Mouse (Mus musculus) mouse embryonic stem cell (cell line): Measurements from ENCODE around the gene Crtc2.
"Not testable (repeated sequence)": the region's sequence is repeated elsewhere in the genome, so short reads cannot be mapped to it uniquely, and the experiment has no call there.

Source experiments
- in situ Hi-C, 2 experiments: fragments of 300-500 bp; cut with MboI; formaldehyde crosslinking; loops; 1 replicate in 1 of 2; 3 replicates in 1 of 2; pipeline ENCODE4 v1.14.3; 2019 to 2020; ENCODE audit warnings: low sequenced_read_pairs in 2 of 2, low pct_unique_long_range_greater_than_20kb in 1 of 2, mixed read lengths in 1 of 2; ENCODE audit not compliant: unreplicated experiment in 1 of 2

Gene Crtc2

DNA sequence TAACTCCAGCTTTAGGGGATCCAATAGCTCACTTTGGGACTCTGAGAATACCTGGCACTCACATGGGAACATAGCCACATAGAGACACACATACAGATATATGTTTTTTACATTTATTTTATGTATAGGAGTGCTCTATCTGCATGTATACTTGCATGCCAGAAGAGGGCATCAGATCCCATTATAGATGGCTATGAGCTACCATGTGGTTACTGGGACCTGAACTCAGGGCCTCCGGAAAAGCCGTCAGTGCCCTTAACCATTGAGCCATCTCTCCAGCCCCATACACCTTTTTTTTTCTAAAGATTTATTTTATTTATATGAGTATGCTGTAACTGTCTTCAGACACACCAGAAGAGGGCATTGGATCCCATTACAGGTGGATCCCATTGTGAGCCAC lies 30.2 kb downstream of the Crtc2 start:
- in situ Hi-C loops, result no loop called here

DNA sequence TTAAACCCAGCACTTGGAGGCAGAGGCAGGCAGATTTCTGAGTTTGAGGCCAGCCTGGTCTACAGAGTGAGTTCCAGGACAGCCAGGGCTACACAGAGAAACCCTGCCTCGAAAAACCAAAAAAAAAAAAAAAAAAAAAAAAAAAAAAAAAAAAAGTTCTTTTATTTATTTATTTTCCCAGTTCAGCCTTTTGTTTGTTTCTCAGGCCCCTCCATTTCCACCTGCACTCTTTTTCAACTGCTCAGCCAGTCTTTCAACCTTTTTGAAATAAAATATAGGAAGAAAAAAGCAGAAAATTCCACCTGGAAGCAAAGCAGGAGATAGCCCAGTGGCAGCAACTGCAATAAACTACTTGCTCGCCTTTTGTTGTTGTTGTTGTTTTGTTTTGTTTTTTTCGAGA lies 35.4 kb downstream of the Crtc2 start:
- in situ Hi-C loops, result not testable (repeated sequence)

- in situ Hi-C loops, result no loop called here
Measured at GRCm38 (mm10) chr3:90290602-90291001, 36.6 kb downstream of the Crtc2 start.

DNA sequence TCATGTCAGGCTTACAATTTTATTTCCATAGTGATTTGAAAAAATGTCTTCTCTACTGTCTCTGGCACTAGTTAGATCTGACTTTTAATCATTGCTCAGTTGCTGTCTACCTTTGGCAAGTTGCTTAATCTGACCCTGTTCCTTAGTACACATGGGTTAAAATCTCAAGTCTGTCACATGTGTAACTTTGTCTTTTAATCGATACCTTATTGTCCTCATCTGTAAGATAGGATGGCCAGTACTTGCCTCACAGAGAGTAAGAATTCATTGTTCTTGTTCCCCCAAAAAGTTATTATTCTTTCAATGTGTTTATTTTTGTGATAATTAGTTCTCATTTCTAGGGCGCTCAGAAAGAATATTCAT lies 38.0 kb downstream of the Crtc2 start:
- in situ Hi-C loops, result no loop called here

DNA sequence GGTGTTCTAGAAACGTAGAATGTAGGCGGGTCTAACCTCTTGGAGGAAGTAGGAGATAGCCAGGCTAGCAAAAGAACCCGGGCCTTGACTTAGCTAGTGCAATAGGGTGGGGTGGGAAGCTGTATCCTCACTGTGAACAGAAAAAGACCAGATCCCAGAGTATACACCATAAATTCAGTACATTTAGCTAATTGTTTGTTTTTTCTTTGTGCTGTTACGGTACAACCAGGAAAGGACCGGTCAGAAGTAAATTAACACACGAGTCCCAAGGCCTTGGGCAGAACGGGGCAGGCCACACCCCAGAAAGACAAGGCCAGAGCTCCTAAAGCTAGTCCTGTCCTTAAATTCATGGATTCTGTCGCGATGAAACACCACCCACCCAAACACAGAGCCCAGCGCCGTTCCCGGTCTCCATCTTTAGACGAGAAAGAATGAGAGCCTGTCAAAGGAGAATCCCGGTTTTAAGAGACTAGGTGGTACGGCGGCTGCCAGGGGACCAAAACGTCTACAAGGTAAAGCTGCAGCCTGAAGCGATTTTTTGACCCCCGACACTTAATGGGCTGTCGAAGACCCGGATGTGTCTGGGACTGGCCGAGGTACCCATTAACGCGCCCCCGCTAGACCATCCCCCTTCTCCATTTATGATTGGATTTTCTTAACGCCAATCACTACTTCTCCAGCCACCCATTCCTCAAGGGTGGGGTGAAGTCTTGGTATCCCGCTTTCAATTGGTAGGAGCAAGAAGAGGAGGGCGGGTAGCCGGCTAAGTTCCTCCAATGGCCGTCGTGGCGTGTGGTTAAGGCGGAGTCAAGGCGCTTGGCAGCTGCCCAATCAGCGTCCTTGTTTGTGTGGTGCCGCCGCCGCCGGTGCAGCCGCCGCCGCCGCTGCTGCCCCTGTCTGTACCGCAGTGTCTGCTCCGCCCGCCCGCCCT lies 38.6 kb downstream of the Crtc2 start, which contains the start of gene Gatad2b:
TSS of gene Gatad2b (plus strand) at position 834 of the 931 bp plus-strand sequence.
- in situ Hi-C loops, result no loop called here

- in situ Hi-C loops, result no loop called here
Measured at GRCm38 (mm10) chr3:90293352-90294063, 39.5 kb downstream of the Crtc2 start.

DNA sequence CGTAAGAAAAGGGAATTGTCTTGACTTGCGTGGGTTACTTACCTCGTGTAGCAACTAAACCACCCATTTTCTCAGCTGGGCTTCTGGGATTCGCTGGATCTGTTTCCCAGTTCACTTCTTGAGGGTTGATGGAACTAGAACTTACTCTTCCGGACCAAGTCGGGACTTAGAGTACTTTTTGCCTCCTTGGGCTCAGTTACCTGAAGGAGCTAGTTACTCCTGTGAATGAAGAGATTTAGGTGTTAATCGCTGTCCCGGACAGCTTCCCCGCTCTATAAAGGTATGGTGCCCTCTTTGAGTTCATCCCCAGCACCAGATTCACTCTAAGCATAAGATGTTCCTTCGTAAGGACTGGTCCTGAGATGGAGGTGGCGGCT lies 40.1 kb downstream of the Crtc2 start:
- in situ Hi-C loops, result no loop called here

GRCm38 (mm10) chr3:90294651-90295050 lies 40.7 kb downstream of the Crtc2 start:
- in situ Hi-C loops, result no loop called here

- in situ Hi-C loops, result no loop called here
Measured at GRCm38 (mm10) chr3:90305801-90306200, 51.8 kb downstream of the Crtc2 start.

GRCm38 (mm10) chr3:90309589-90309988 lies 55.6 kb downstream of the Crtc2 start:
- in situ Hi-C loops, result no loop called here

DNA sequence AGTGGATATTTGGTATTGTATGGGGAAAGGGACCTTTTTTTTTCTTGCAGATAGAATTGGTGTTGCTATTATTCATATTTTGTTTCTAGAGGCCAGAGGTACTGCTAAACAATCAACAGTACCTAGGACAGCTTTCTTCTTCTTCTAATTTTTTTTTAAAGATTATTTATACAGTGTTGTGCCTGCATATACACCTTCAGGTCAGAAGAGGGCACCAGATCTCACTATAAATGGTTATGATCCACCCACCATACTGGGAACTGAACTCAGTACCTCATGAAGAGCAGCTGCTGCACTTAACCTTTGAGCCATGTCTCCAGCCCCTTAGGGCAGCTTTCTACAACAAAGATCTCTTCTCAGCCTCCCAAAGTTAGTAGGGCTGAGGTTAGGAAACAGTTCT lies 59.4 kb downstream of the Crtc2 start:
- in situ Hi-C loops, result no loop called here
